Mouse (Mus musculus) bone marrow macrophage, adult 2 months (primary cell): Measurements from ENCODE around the gene Clta.

Experiments
- CTCF ChIP-seq: IDR thresholded peaks from 2 replicates; pipeline ENCODE4 v1.5.1; 2012; ENCODE audit warnings: low read depth, mild to moderate bottlenecking, low read length, moderate library complexity
- POLR2A ChIP-seq: IDR thresholded peaks from 2 replicates; pipeline ENCODE4 v1.6.1; 2012; ENCODE audit warnings: mild to moderate bottlenecking, low read depth, low read length, borderline replicate concordance

- TF ChIP-seq CTCF, result no peak
- no peak for TF ChIP-seq POLR2A
Observed at GRCm38 (mm10) chr4:43980846-43981245, 23.4 kb upstream of the Clta start.
